Mouse (Mus musculus): ENCODE results near the gene Gm1043.

DNA sequence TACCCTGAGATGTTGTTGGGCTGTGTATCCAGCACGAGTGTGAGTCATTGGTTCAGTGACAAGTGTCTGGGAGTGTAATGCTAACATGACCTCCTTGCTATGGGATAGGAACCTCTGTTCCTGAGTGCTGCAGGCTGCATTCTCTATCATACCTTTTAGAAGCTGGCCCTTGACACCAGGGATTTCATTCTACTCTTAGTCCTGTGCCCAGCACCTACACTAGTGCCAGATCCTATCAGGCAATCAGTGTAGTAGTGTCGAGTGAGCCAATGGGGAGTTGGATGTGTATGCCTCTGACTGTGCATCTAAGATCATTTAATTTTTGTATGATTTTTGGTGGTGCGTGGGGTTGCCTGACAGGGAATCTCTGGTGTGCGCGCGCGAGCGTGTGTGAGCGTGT lies 156.1 kb downstream of the Gm1043 start:
- no peak for TF ChIP-seq CTCF (IDR thresholded peaks at IDR 0.05; ENCODE audit: control insufficient read depth, insufficient read depth, insufficient read length)
- TF ChIP-seq USF1 (IDR thresholded peaks at IDR 0.05; ENCODE audit: low read depth), result no peak

All from C2C12 (cell line).